Mouse (Mus musculus) testis, adult 2 months (tissue): ENCODE measurements around the gene 4933417A18Rik.

Experiments
- CTCF ChIP-seq: fragments of 200-500 bp; IDR thresholded peaks from 2 replicates; pipeline ENCODE4 v1.5.1; 2012; ENCODE audit warnings: low read depth, mild to moderate bottlenecking, inconsistent platforms, low read length, moderate library complexity; ENCODE audit not compliant: control insufficient read depth, insufficient read depth, insufficient replicate concordance
- POLR2A ChIP-seq: fragments of 200-500 bp; IDR thresholded peaks from 2 replicates; pipeline ENCODE4 v1.6.1; 2012; ENCODE audit warnings: low read depth, mild to moderate bottlenecking, inconsistent platforms, low read length, moderate library complexity; ENCODE audit not compliant: control insufficient read depth

GRCm38 (mm10) chr13:34934931-34935644 lies 10.9 kb downstream of the 4933417A18Rik start:
- TF ChIP-seq CTCF (no peak), POLR2A (no peak)
